Mouse (Mus musculus) kidney, adult 9 months (tissue): ENCODE results near the gene Luc7l3.
"Not testable (repeated sequence)": the region's sequence is repeated elsewhere in the genome, so short reads cannot be mapped to it uniquely, and the experiment has no call there.

Source experiments
- DNase-seq: peaks from one replicate; pipeline ENCODE4 v3.0.0; 2022

The Luc7l3 gene

GRCm38 (mm10) chr11:94290062-94290740 is 31.6 kb downstream of the Luc7l3 start:
- no peak for DNase-seq

DNA sequence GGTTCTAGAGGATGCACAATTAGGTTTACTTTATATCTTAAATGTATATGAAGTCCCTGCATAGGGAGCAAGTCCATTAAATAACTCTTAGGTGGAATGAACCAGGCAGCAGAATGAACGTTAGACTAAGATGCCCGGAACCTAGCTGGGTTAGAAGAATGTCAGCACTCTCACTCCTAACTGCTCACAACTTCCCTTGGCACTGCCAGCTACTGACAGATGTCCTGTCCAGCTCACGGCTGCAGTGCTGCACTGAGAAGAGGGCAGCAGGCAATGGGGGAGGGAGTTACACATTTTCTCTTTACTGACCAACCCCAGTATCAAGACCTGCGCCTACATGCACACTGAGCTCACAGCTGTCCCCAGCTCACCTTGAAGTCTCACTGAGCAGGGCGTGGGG is 34.7 kb downstream of the Luc7l3 start:
- no peak for DNase-seq

DNA sequence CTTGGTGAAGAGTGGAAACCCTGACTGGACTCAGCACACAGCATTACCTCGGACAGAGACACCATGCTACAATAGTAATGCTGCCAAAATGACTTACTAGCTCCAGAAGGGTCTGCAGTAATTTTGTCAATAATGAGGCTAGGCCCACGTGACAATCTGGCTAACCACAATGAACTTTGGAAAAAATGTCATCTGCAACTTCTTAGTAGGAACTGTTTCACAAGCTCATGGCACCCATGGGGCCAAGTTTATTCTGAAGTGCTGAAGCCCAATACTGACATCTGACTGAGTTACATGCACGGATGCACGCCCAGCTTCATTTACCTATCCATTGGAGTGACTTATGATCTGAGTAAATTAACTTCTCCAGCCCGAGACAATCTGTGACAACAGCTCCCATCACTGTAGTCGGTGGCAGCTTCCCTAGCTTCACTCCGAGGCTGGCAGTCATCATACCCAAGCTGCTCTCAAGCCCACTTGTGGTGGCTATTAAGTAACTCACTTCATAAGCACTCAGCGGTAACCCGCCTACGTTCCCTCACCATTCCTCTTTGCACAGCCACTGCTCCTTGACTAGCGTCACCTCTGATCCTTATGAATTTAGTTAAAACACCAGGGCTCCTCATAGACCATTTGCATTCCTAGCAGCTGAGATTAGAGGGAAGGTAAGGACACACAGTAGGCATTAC is 35.8 kb downstream of the Luc7l3 start:
- DNase-seq, result no peak

DNA sequence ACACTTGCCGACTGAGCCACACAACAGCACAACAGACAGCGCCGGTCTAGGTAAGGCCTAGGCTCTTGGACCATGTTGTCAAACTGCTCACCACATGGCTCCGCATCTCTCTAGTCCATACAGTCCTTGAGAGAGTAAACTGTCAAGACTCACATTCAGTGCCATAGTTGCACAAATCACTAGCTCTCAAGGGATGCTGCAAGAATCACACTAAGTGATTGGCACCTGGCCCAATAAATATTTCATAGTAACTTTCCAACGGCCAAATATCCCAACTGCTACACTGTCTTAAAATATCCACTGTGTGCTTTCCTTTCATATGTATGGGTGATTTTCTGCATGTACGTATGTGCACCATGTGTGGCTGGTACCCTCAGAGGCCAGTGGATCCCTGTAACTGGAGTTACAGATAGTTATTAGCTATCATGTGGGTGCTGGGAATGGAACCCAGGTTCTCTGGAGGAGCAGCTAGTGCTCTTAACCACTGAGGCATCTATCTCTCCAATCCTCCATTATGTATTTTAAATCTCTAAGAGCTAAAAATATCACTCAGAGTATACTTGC is 38.2 kb downstream of the Luc7l3 start:
- DNase-seq, result no peak

- DNase-seq, result no peak
Measured at GRCm38 (mm10) chr11:94282291-94282690, 39.5 kb downstream of the Luc7l3 start.

DNA sequence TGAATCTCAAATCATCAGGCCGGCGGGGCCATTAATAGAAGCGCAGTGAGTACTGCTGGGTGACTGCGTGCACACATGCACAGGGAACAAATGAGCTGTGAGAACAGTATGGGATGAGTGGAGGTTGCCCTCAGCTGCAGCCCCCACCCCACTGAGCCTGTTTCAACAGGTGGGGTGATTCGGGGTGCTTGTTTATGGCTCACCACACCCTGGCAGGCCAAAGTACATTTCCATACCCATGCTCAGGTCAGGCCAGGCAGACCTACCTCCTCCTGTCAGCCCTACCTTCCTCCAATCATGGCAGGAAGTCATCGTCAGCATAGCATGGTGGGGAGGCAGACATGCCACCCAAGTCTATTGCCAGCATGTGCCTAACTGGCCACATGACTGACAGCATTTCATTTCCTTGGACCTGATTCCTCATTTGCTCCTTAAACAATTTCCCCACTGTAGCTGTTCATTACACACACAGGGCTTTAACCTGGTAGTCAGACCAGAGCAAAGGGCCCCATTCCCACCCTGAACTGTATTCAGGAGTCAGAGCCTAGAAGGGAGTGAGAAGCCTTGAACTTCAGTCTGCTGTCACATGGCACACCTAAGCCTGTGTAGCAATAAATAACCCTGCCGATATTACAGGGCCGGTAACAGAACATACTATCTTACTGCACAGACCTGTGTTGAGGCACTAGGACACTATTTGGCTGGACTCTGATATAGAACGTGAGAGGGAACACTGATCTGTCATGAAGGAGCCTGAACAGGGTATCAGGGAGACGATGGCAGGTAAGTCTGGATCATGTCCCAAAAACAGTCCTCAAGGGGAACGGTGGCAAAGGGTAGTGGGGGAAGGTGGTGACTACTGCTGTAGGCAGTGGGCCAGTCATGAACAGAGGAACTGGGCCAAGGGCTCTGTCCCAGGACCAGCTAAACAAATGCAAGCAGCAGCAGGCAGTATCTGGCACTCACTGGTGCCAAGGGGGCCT is 40.3 kb downstream of the Luc7l3 start, which contains the start of gene Gm21885:
Gene Gm21885 (plus strand): TSS at position 675 of the 983 bp plus-strand sequence.
- DNase-seq, result no peak

DNA sequence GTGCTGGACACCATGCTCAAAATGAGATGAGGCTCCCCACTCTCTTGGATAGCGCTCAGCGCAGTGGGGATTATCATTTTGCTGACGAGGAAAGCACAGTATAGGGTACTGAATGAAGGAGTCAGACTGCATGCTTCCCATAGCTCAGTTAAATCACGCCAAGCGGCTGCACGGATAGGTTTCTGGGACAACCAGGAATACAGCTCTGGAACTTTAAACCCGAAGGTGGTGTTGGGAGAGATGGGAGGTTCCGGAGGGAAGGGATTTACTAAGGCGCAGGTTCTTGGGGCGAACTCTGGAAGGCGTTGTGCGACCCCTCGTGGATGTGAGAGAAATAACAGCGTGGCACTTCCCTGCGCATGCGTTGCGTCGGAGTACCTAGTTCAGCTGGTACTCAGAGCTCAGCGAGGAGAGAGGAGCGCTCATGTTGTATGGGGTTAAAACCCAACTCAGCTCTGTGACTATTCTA is 44.9 kb downstream of the Luc7l3 start:
- DNase-seq, result peak; percentile 94

- DNase-seq, result no peak
Measured at GRCm38 (mm10) chr11:94275686-94276085, 46.1 kb downstream of the Luc7l3 start.

DNA sequence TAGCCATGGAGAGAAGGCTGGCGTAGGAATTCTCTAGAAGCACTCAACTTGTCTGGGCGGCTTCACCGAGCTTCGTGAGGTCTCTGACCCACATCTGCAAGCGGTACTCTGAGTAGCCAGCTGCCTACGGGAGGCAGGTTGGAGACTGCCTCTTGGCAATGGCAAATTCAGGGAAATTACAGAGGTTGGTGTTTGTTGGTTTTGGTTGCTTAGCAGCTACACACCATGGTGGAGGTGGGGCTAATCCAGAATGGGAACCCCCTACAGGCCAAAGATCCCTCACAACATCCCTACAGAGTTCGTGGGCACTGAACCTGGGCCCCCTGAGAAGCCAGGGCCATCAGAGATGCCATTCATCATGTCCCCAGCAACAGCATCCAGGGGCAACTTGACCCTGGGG is 46.6 kb downstream of the Luc7l3 start:
- DNase-seq, result no peak

- DNase-seq, result no peak
Measured at GRCm38 (mm10) chr11:94274206-94274867, 47.5 kb downstream of the Luc7l3 start.

DNA sequence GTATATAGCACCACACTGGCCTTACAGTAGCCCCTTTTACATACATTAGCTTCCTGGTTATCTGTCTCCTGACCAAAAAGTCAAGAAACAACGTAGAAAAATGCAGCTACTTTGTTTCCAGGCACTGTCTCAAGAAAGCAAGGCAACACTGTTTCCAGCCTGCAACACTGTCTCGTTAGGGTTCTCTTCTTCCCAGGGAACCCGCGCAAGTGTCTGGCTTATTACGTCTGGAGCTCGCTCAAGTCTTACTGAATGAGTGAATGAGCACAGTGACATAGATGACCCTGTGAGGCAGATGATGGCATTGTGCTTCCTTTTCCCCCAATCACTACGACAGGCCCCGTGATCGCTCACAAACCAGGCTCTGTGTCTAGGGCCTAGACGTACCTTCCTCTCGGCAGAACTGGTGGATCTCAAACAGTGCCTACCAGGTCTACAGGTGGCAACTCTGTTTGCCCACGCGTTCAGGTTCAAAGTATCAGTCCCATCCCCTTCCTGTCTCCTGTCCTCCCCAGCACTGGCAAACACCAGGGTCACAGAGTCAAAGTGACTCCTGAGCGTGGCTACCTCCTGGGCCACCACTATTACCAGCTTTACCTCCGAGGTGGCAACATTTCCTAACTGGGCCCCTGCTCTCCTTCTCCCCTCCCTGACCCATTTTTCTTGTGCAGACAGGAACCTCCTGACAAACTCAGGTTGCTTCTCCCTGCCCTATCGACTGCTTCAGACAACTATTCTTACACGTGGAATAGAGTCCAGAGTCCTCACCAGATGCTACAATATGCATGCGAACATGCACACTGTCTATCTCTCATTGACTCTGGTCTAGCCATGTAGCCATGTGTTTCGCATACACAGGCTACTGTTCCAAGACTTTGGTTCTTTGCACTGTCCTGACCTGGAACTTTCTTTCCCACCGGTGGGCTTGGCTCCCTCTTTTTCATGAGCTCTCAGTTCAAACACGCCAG is 48.5 kb downstream of the Luc7l3 start:
- DNase-seq, result no peak

DNA sequence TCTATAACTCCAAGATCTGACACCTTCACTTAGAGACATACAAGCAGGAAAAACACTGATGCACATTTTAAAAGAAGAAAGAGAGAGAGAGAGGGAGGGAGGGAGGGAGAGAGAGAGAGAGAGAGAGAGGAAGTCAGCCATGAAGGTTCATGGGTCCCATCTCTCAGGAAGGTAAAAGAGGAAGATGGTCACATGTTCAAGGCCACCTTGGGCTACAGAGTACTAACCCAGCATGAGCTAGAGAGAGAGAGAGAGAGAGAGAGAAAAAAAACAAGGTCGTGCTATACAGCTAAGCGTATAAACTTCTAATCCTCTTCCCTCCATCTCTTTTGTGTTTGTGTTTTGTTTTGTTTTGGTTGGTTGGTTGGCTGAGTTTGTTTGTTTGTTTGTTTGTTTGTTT is 50.8 kb downstream of the Luc7l3 start:
- DNase-seq, result no peak

GRCm38 (mm10) chr11:94269906-94270305 is 51.9 kb downstream of the Luc7l3 start:
- no peak for DNase-seq

GRCm38 (mm10) chr11:94268761-94269160 is 53.0 kb downstream of the Luc7l3 start:
- DNase-seq, result no peak

GRCm38 (mm10) chr11:94266155-94266554 is 55.6 kb downstream of the Luc7l3 start:
- not testable (repeated sequence) for DNase-seq

DNA sequence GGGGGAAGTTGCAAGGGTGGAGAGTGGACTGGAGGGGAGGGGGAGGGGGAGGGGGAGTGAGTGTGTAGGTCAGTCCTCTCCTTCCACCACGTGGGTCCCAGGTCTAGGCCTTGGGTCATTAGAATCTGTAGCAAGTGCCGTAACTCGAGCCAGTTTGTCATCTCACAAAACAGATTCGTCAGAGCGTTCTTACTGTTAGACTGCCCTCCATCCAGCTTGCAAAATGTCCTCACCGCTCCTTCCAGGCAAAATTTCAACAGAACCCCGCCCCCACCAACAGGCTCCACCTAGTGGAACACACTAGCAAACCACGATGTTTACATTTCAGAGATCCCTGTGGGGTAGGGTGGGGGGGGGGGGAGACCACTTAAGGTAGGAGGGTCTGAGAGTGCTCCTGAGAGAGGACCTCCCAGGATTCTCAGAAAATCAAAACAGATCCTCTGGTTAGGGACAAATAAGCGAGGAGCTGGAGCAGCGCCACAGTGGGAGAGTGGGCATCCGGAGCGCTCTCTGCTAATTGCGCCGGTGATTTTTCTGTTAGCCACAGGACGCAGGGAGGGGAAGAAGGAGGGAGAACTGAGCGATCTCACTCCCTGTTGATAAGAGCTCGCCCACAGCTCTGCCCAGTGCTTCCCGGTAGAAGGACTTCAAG is 56.5 kb downstream of the Luc7l3 start:
- DNase-seq, result peak; percentile 40

DNA sequence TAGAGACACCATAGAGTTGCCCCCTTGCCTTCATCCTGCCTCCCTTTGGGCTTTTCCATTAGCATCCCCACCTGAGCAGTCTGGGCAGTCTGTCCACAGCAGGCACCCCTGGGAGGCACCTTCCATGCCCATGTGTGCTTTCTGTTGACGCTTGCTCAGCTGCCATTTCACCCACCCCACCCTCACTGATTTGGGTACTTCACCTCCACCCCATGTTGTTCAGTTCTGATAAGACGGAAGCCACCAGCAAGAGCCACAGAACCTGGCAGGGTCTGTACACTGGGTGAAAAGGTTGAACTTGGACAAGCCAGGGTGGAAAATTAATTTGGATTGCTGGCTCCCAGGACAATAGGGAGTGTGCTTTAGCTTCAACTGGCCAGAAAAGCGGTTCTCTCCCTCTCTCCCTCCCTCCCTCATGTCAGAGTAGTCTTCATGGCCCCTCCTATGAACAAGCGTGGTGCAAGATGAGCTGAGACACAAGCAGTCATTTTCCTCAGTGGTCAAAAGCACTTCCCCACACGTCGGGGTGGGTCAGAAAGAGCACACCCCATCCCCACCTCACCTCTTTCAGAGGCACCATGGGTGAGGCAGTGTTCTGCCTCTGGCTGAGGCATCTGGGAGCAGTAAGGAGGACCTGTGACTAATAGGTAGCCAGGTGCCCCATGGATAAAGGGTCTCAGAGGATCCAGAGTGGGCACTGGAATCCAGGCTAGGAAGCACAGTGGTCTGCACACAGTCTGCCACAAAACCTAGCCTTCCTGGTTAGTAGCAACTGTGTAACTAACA is 60.0 kb downstream of the Luc7l3 start:
- no peak for DNase-seq

- DNase-seq, result no peak
Measured at GRCm38 (mm10) chr11:94259814-94260213, 62.0 kb downstream of the Luc7l3 start.

DNA sequence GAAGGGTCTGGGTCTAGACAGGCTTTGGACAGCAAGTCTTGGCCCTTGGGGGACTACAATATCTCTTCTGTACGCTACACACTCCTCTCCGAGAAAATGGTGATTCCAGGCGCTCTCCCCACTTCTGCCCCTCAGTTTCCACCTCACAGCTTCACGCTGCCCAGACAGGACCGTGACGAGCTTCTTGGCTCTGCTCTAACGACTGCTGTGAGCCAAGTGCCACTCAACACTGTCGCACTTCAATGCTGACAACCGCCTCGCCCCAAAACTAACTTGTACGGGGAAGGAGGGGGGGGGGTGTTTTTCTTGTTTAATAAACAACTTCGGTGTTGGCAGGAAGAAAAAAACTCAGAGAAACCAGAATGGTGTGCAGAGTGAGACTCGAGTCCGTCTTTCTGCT is 63.8 kb downstream of the Luc7l3 start:
- DNase-seq, result no peak

DNA sequence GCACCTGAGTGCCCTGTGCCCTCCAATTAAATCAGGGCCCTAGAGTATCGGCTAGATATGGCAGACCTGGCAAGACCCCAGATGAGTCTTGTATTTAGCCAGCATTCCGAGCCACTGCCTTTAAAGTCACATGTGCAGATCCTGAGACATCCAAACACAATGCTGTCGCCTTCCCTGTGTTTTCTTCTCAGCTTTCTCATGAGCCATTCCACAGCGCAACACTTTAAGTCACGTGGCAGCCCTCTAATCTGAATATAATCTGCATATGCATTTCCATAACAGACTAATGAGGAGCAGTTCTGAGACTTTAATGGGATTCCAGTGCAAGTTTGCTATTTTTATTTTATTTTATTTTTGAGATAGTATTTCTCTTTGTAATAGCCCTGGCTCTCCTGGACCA is 66.1 kb downstream of the Luc7l3 start:
- no peak for DNase-seq
